Mouse (Mus musculus) frontal cortex, postnatal 10 days (tissue): ENCODE data around the gene Srrm1.
A peak's percentile ranks its signal among the peaks of the same experiment; 100 is the strongest.
"Not testable (repeated sequence)": the region's sequence is repeated elsewhere in the genome, so short reads cannot be mapped to it uniquely, and the experiment has no call there.

Experiments used
- DNase-seq, 2 experiments: peaks; one replicate each; pipeline ENCODE4 v3.0.0; 2022; ENCODE audit warnings: low spot score in 2 of 2, mixed read lengths in 1 of 2

The Srrm1 gene

GRCm38 (mm10) chr4:135300248-135301041, 52.7 kb downstream of the Srrm1 start:
- DNase-seq, result no peak

DNA sequence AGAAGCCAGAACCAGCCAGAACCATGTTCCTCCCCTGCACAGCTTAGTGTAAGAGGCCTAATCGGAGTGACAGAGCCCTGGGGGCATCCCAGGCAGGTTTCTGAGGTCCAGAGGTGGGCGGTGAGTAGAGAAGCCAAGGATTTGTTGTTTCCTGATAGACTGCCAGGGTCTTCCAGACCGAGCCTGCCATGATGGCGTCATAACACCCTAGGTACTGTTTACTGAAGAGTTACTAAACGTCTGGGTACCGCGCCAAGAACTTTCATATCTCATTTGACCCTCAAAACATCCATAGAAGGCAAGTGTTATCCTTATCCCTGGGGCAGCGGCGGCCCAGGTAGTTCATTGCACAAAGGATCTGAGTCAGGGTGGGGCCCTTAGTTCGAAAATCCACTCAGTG, 54.4 kb downstream of the Srrm1 start:
- DNase-seq, result no peak

GRCm38 (mm10) chr4:135297931-135298546, 55.1 kb downstream of the Srrm1 start:
- peak; percentile 62 to 65 for DNase-seq

GRCm38 (mm10) chr4:135297146-135297545, 56.0 kb downstream of the Srrm1 start:
- DNase-seq, result no peak

GRCm38 (mm10) chr4:135296565-135296964, 56.6 kb downstream of the Srrm1 start:
- DNase-seq, result no peak

DNA sequence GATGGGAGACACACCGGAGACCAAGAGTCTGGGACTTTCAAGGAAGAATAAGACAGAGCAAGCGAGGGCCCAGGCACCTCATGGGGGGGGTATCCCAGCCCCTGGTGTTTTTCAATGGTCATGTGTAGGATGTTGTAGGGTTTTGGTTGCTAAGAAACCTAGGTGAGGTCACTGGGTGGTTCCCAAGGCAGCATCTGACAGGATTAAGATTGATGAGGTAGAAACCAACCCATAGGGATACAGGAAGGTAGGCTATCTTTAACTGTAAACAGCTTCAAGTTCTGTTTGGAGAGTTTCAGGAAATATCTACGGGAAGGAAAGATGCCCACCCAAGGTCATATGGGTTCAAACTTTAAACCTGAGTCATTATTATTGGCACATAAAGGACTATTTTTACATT, 59.3 kb downstream of the Srrm1 start:
- DNase-seq, result no peak

- no peak for DNase-seq
Measured at GRCm38 (mm10) chr4:135292477-135293089, 60.5 kb downstream of the Srrm1 start.

DNA sequence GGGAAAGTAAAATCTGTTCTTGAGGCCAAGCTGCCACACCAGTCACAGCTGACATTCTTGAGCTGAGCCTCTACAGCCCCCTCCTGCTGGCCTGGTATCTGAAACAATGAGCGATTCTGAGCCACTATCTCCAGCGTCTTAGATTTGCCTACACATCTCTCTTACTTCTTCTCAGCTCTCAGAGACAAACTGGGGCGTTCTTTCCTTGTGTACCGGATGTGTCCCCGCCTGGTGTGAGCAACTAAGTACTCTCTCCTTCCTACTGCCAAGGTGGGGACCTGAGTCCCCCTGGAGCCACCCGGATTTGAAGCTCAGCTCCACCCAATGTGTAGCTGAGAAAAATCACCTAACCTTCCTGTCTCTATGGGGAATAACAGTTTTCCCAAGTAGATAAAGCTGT, 61.3 kb downstream of the Srrm1 start:
- DNase-seq, result no peak

- no peak for DNase-seq
Measured at GRCm38 (mm10) chr4:135291199-135291598, 61.9 kb downstream of the Srrm1 start.

DNA sequence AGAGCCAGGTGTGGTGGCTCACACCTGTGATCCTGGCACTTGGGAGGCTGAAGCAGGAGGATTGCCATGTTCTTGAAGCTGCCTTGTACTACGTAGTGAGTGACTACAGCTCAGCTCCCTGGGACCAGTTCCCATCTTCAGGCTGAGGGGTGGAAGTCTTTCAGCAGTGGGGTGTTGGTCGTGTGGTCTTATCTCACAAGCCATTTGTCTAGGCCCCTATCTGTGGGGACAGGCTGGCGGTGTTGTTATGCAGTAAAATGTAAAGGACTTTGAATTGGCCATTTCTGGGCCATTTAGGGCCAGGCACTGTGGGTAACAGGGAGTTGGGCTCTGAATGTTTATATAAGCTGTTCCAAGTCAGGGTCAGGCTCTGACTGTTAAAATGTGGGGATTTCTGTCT, 65.1 kb downstream of the Srrm1 start:
- no peak for DNase-seq

DNA sequence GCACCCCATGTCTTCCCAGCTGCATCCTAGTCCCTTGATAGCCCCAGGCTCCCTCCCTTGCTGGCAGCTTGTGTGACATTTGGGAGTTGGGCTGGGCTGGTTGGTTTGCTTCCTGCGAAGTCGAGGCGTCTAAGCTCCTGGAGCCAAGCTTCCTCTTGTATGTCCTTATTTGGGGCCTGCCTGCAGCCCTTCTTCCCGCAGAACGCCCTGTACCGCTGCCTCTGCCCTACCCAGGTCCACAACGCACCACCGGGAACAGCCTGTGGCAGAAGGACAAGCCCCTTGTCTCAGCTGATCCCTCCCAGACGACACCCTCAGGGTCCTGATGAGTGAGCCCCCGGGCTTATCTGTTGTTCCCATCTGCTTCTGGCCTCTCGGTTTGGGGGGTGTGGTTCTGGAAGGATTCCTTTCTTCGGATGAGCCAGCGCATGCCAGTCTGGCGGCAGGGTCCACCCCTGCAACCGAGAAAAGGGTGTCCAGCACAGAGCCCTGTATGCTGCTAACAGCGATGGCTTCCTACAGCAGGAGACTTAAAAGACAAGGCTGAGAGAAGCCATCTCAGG, 66.2 kb downstream of the Srrm1 start:
- DNase-seq, result no peak

DNA sequence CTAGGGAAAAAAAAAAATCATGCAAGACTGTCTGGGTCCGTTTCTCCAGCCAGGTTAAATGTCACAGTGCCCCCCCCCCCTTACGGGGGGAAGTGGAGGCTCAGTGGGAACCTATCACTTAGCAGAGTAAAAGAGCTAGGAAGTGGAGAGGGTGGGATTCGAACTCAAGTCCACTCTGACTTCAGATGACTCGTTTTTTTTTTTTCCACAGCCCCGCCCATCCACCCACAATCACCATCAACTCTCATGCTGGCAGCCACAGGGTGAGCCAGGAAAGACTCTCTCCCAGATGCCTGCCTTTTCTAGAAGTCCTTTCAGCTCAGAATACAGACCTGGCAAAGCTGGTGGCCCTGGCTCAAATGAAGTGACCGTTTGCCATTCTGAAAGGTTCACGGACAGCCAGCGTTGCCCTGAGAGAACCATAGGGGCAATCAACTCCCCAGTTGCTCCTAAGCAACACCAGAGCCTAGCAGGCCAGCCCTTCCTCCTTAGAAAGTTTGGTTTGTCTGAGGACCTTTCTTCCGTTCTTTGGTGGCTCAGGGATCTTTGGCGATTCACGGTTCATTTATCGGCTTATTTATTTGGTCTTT, 67.0 kb downstream of the Srrm1 start:
- DNase-seq, result peak in 1 of 2 experiments; percentile 32

GRCm38 (mm10) chr4:135285436-135285835, 67.7 kb downstream of the Srrm1 start:
- no peak for DNase-seq

DNA sequence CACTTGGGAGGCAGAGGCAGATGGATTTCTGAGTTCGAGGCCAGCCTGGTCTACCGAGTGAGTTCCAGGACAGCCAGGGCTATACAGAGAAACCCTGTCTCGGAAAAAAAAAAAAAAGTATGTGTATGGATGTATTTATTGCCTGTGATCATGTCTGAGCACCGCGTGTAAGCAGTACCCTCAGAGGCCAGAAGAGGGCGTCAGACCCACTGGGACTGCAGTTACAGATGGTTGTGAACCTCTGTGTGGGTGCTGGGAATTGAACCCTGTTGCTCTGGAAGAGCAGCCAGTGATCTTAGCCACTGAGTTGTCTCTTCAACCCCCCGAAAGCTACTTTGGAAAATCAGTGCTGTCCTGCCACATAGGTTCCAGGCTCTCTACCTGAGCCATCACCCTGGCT, 69.2 kb downstream of the Srrm1 start:
- no peak for DNase-seq

DNA sequence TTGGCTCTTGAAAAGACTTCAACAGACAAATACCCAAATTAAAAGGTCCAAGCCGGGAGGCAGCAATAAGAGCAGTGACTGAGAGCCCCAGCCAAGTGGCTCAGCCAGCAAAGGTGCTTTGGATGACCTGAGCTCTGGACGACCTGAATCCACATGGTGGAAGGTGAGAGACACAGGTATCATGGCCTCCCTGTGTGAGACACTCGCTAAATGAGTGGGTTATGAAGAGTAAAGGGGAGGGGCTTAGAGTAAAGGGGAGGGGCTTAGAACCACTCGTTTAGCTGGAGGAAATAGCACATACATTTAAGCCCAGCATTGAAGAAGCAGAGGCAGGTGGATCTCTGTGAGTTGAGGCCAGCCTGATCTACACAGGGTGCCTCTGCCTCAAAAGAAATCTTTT, 69.7 kb downstream of the Srrm1 start:
- DNase-seq, result no peak

GRCm38 (mm10) chr4:135282651-135283290, 70.3 kb downstream of the Srrm1 start:
- DNase-seq, result no peak

GRCm38 (mm10) chr4:135280016-135280415, 73.1 kb downstream of the Srrm1 start:
- DNase-seq, result not testable (repeated sequence)

DNA sequence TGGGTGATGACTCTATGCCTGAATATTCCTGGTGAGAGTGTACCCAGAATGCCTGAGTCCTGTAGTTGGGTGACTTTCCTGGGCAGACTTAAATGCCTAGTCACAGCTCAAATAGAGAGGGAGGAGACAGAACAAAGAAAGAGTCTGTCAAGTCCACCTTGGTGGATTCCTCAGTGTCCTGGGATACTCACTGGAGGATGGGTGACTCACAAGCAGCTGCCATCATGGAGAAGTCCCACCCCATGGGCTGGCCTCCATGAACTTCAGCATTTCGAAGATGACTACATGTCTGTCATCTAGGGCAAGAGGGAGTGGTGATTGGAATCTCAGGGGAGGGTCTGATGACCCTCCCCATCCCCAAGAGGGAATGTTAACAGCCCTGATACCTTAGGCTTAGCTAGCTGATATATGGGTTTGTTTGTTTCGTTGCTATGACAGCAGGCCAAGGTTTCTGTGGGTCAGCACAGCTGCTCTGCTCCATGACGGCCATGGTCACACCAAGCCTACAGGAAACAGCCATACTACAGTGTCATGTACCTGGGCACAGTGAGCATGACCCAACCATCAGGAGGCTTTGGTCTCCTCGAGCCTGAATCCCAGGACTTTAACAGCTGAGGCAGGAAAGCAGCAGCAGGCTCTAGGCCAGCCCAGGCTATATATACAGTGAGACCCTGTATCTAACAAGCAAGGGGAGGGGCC, 76.3 kb downstream of the Srrm1 start:
- no peak for DNase-seq

DNA sequence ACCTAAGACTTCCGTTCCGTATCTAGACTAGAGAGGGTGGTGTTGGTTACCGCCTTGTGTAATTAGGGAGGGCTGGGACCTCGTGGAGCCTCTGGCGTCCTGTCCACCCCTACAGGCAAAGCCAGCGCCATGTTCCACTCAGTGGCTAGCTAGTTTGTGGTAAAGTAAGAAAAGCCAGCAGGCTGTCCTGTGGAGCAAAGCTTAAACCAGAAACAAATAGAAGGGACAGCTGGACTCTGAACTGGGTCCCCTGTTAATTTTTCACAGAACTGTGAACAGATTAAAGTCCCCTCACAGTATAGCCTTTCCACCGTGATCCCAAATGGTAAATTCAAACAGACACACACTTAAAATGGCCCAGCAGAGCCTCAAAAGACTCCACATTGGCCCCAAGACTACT, 78.4 kb downstream of the Srrm1 start:
- no peak for DNase-seq

DNA sequence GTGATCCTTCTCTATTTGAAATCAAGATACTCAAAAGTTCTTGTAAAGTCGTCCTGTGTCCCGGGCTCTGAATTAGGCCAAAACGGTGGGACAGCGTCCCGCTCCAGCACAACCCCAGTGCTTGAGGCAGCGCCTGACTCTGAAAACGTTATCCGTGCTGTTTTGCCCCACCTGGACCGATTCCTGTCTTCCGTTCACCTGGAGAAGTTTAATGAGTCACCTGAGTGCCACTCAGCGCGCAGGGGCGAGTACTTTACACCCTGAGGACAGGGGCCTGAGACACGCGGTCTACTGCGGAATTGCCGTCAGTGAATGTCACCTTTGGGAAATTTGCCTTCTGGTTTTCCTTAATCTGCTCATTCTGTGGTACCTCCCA, 79.8 kb downstream of the Srrm1 start:
- no peak for DNase-seq

- DNase-seq, result peak; percentile 96 to 97
Measured at GRCm38 (mm10) chr4:135272640-135273306, 80.3 kb downstream of the Srrm1 start, which contains the start of gene Clic4. Gene Clic4 (minus strand): TSS chr4:135272814.
